Comparison of ENCODE assay signal across 23 mouse cellular contexts in genomic region chr3:109464600-109464999, GRCm38 (mm10).
DNase-seq lines count a peak whose midpoint lies in the region; ATAC-seq lines count a peak whose summit lies in the region.
"Had no signal": no experiment of that assay in that cellular context is flagged by ENCODE, and none has a peak within 500 bp of the region (broad histone marks: within the 10 kb centered on the region; RNA-seq: fewer than 3 reads in every experiment).

No protein-coding gene starts in this region.

- H3K4me3 ChIP-seq in midbrain, embryonic 13.5 days (replicated peaks) = no peak overlapping the region
- H3K4me3 ChIP-seq: forebrain, embryonic 10.5 days; forebrain, embryonic 13.5 days; heart, adult 2 months; heart, embryonic 10.5 days; heart, embryonic 13.5 days had no signal

- no peak overlapping the region for H3K27ac ChIP-seq in midbrain, embryonic 13.5 days
- H3K27ac ChIP-seq: forebrain, embryonic 10.5 days; forebrain, embryonic 13.5 days; heart, adult 2 months; heart, embryonic 10.5 days; heart, embryonic 13.5 days; hindbrain, embryonic 14.5 days had no signal

- H3K4me2 ChIP-seq in midbrain, embryonic 13.5 days (replicated peaks) = no peak overlapping the region
- H3K4me2 ChIP-seq: forebrain, embryonic 13.5 days; heart, embryonic 13.5 days; hindbrain, embryonic 14.5 days had no signal

- peak; percentile 39 for DNase-seq in 416B (ENCODE audit: low read depth)
- DNase-seq in embryo, embryonic 10.5 days (ENCODE audit: low spot score) = no peak
- no peak for DNase-seq in cerebellum, adult 9-10 months
- DNase-seq: adrenal gland, adult 2 months; adrenal gland, postnatal 25 days; cerebellum, adult 18-20 months; cerebellum, adult 9-11 months; cerebellum, postnatal 25 days; gastrocnemius, postnatal 25 days; heart, adult 2 months; heart, postnatal 14 days; heart, postnatal 4 days had no signal

- H3K9ac ChIP-seq in midbrain, embryonic 13.5 days (replicated peaks) = no peak overlapping the region
- H3K9ac ChIP-seq: forebrain, embryonic 13.5 days; heart, embryonic 13.5 days; hindbrain, embryonic 14.5 days had no signal

- no peaks in the 10 kb centered on the region for H3K36me3 ChIP-seq in midbrain, embryonic 13.5 days
- H3K36me3 ChIP-seq: forebrain, embryonic 10.5 days; heart, embryonic 10.5 days; heart, embryonic 13.5 days had no signal

- H3K4me1 ChIP-seq in midbrain, embryonic 13.5 days (replicated peaks) = no peaks in the 10 kb centered on the region
- H3K4me1 ChIP-seq: forebrain, embryonic 10.5 days; forebrain, embryonic 13.5 days had no signal

- H3K9me3 ChIP-seq in midbrain, embryonic 13.5 days = no peaks in the 10 kb centered on the region
- H3K9me3 ChIP-seq: forebrain, embryonic 10.5 days; forebrain, embryonic 13.5 days; heart, embryonic 10.5 days; heart, embryonic 13.5 days had no signal

- peak; percentile 66 for ATAC-seq in common myeloid progenitor, adult 5-6 weeks (replicated peaks; ENCODE audit: low read depth, poor library complexity, severe bottlenecking)
- ATAC-seq in megakaryocyte, adult 5-6 weeks (ENCODE audit: poor library complexity, severe bottlenecking) = peak; percentile 81
- peak; percentile 93 for ATAC-seq in monocyte, adult 5-6 weeks (replicated peaks; ENCODE audit: insufficient number of reproducible peaks, low FRiP score, low TSS enrichment, poor library complexity, severe bottlenecking)
- ATAC-seq in midbrain, embryonic 13.5 days = no peak
- ATAC-seq: CD4-positive, CD25-positive, alpha-beta regulatory T cell, adult 4 months; forebrain, embryonic 13.5 days; forebrain, embryonic 16.5 days had no signal

- no peaks in the 10 kb centered on the region for H3K27me3 ChIP-seq in midbrain, embryonic 13.5 days
- H3K27me3 ChIP-seq: forebrain, embryonic 13.5 days; heart, embryonic 13.5 days had no signal

- WGBS in midbrain, embryonic 13.5 days = 92% methylated on average over 8 of the region's 8 CpGs
